Mouse (Mus musculus) stomach, postnatal 0 days (tissue): ENCODE data around the gene Itga3.

Experiments used
- CTCF ChIP-seq: IDR thresholded peaks from 2 replicates; pipeline ENCODE4 v1.5.1; 2016; ENCODE audit warnings: antibody characterized with exemption, low read depth, mild to moderate bottlenecking, moderate library complexity
- EP300 ChIP-seq: optimal IDR thresholded peaks from 2 replicates; pipeline ENCODE3; 2016; ENCODE audit warnings: antibody characterized with exemption

- TF ChIP-seq CTCF = no peak
- no peak for TF ChIP-seq EP300
Measured at GRCm38 (mm10) chr11:95102161-95102904, 25.7 kb upstream of the Itga3 start.
